Mouse (Mus musculus): ENCODE results near the gene Clgn. TPM values are rescaled to one million over a fixed set of nuclear protein-coding genes. Genes with fewer than 3 reads are reported as not detected.
A peak's percentile ranks its signal among the peaks of the same experiment; 100 is the strongest.

The Clgn gene
- polyA plus RNA-seq, 1 experiment from 2014 or later = 0.05 TPM

DNA sequence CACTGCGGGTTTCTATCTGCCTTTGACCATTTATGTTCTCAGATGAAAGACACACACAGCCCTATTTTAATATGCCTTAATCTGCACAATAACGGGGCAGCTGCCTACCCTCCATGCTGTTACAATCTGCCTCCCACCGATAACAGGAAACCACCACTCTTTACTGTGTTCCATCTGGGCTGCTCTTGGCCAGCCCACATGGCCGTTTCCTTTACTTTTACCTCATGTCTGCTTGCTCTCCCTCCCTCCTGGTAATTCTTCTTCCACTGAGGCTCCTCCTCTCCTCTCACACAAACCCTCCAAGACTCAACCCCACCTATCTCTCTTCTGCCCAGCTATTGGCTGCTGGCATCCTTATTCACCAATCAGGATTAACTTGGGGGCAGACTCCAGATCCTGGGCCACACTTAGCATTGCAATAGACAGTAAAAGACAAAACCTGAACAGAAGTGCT is 39.4 kb downstream of the Clgn start:
- Histone ChIP-seq H3K9ac (ENCODE audit: low read length) (no peak overlapping the region), H3K36me3 (ENCODE audit: control insufficient read depth, insufficient read depth) (peaks cover 3% of the 10 kb centered on the region), H3K27me3 (ENCODE audit: control insufficient read depth, insufficient read depth, low read length) (peaks cover 19% of the 10 kb centered on the region), H3K4me2 (ENCODE audit: low read depth, low read length) (no peak overlapping the region), H3K4me1 (ENCODE audit: control insufficient read depth, insufficient read depth, low read length) (peaks cover 5% of the 10 kb centered on the region; the same call in 1 of the 2 replicates), H3K9me3 (replicated peaks; ENCODE audit: control insufficient read depth, low read length) (no peaks in the 10 kb centered on the region), H3K27ac (ENCODE audit: low read length) (no peak overlapping the region), H3K4me3 (ENCODE audit: low read length) (no peak overlapping the region)
- WGBS = 64% methylated on average over 4 of the region's 4 CpGs
- no peak for ATAC-seq (replicated peaks; ENCODE audit: extremely low read depth, insufficient read depth, low FRiP score)

DNA sequence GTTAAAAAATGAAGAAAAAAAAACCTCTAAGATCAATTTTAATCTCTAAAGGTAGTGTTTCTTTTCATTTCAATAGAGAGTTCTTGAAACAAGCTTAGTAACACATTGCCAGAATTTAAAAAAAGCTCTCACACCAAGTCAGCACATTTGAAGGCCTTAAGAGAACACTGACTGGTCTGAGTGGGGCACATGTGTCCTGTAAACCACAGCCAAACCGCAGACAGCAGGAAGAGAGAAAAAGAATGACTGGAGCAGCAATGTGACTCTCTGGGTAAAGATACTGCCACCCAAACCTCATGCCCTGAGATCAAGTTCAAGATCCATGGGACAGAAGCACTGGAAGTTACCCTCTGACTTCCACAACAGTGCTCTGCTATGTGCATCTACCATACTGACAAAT is 47.4 kb downstream of the Clgn start:
- Histone ChIP-seq H3K4me2 (ENCODE audit: low read depth, low read length) (no peak overlapping the region), H3K27ac (ENCODE audit: low read length) (no peak overlapping the region), H3K9ac (ENCODE audit: low read length) (no peak overlapping the region), H3K36me3 (ENCODE audit: control insufficient read depth, insufficient read depth) (peaks cover 13% of the 10 kb centered on the region), H3K27me3 (ENCODE audit: control insufficient read depth, insufficient read depth, low read length) (no peaks in the 10 kb centered on the region), H3K9me3 (replicated peaks; ENCODE audit: control insufficient read depth, low read length) (no peaks in the 10 kb centered on the region), H3K4me3 (ENCODE audit: low read length) (no peak overlapping the region), H3K4me1 (ENCODE audit: control insufficient read depth, insufficient read depth, low read length) (peaks cover 7% of the 10 kb centered on the region)
- no peak for ATAC-seq (replicated peaks; ENCODE audit: extremely low read depth, insufficient read depth, low FRiP score)
- WGBS = 71% methylated on average over 1 of the region's 1 CpGs

DNA sequence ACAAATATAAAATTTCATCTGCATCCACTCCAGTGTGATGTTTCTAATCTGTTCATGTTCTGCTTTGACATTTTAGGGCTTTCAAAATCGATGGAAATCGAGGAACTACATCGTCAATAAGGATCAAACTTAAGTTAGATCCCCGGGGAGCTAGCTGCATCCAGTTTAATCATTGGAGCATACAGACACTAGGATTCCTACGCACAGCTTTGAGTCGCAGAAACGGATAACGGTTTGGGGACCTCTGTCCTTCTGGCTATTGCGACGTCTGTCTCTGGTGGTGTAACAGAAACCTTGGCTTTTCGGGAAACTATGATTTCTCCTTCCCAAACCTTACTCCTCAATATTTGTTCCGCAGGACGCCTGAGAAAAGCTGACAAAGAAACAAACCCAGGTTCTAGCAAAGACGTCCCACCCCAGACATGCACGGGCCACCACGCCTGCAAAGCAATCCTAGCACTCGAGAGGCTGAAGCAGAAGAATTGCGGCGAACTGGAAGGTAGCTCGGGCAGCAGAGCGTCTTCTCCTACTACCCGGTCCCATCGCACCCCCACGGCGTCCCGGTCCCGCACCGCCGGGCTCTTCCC is 52.1 kb downstream of the Clgn start:
- H3K9me3 ChIP-seq (replicated peaks; ENCODE audit: control insufficient read depth, low read length) = no peaks in the 10 kb centered on the region
- peaks cover 11% of the 10 kb centered on the region for H3K4me1 ChIP-seq (ENCODE audit: control insufficient read depth, insufficient read depth, low read length)
- H3K4me3 ChIP-seq (ENCODE audit: low read length) = peak overlapping the region; percentile 91
- H3K4me2 ChIP-seq (ENCODE audit: low read depth, low read length) = peak overlapping the region; percentile 91
- peak overlapping the region; percentile 96 for H3K9ac ChIP-seq (ENCODE audit: low read length)
- no peaks in the 10 kb centered on the region for H3K27me3 ChIP-seq (ENCODE audit: control insufficient read depth, insufficient read depth, low read length)
- ATAC-seq (replicated peaks; ENCODE audit: extremely low read depth, insufficient read depth, low FRiP score) = no peak
- H3K36me3 ChIP-seq (ENCODE audit: control insufficient read depth, insufficient read depth) = peaks cover 5% of the 10 kb centered on the region
- peak overlapping the region; percentile 84 for H3K27ac ChIP-seq (ENCODE audit: low read length)
- whole genome bisulfite sequencing = 1% methylated on average over 29 of the region's 29 CpGs

DNA sequence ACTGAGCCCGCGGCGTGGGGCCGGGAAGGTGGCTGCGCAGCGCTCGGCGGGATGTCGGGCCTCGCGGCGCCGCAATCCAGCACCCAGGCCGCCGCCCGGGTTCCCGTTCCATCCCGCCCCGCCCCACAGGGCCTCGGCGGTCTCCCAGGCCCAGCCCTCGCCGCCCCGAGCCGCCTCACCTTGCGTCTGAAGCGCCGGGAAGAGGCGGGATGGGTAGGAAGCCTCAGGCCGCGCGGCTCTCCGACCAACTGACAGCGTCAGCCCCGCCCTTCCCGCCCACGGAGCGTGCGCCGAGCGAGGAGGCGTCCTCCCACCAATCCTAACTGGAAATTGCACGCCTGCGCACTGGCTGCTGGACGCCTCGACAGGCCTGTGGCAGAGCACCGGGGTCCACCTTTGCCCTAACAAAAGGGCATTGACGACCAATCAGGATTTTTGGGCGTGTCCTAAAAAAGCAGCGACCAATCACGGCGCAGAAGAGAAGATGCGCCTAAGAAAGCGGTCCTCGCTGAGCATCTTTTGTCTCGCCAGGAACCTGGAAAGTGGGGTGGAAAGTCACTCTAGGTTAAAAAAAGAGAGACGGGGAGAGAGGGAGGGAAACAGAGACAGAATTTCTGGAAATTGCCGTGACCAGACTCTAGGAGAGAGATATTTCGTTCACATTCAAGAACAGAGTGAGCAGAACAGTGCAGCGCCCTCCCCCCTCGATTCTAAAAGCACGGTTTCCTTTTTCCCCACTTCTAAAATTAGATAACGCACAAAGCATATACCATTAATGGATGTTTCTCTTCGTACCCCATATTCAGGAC is 52.8 kb downstream of the Clgn start:
- no peaks in the 10 kb centered on the region for H3K27me3 ChIP-seq (ENCODE audit: control insufficient read depth, insufficient read depth, low read length)
- H3K4me1 ChIP-seq (ENCODE audit: control insufficient read depth, insufficient read depth, low read length) = peaks cover 11% of the 10 kb centered on the region
- no peaks in the 10 kb centered on the region; the same call in 1 of the 2 replicates for H3K36me3 ChIP-seq (ENCODE audit: control insufficient read depth, insufficient read depth)
- peak overlapping the region; percentile 91 for H3K4me3 ChIP-seq (ENCODE audit: low read length)
- H3K4me2 ChIP-seq (ENCODE audit: low read depth, low read length) = peak overlapping the region; percentile 91
- peak overlapping the region; percentile 84 for H3K27ac ChIP-seq (ENCODE audit: low read length)
- peak; percentile 100 for ATAC-seq (replicated peaks; ENCODE audit: extremely low read depth, insufficient read depth, low FRiP score)
- WGBS = under 1% methylated on average over 63 of the region's 64 CpGs
- peak overlapping the region; percentile 96 for H3K9ac ChIP-seq (ENCODE audit: low read length)
- H3K9me3 ChIP-seq (replicated peaks; ENCODE audit: control insufficient read depth, low read length) = no peaks in the 10 kb centered on the region

DNA sequence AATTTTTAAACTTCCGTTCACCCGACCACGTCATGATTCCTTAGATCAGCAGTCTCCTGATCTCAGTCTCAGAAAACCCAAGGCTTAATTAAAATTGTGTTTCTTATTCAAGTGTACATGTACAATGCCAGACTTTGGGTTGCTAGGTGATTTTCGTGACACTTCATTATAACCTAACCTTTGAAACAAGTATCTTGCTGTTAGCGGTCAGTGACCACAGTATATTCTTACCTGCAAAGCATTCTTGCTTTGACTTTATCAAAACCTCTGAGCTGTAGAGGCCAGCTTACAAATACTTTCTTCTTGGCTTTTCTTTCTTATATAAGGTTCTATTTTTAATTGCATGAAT is 53.4 kb downstream of the Clgn start:
- Histone ChIP-seq H3K9me3 (replicated peaks; ENCODE audit: control insufficient read depth, low read length) (no peaks in the 10 kb centered on the region), H3K36me3 (ENCODE audit: control insufficient read depth, insufficient read depth) (no peaks in the 10 kb centered on the region), H3K27ac (ENCODE audit: low read length) (peak overlapping the region; percentile 57; the same call in 1 of the 2 replicates), H3K9ac (ENCODE audit: low read length) (peak overlapping the region; percentile 67), H3K4me1 (ENCODE audit: control insufficient read depth, insufficient read depth, low read length) (peaks cover 11% of the 10 kb centered on the region), H3K27me3 (ENCODE audit: control insufficient read depth, insufficient read depth, low read length) (no peaks in the 10 kb centered on the region), H3K4me2 (ENCODE audit: low read depth, low read length) (peak overlapping the region; percentile 91), H3K4me3 (ENCODE audit: low read length) (peak overlapping the region; percentile 91)
- ATAC-seq (replicated peaks; ENCODE audit: extremely low read depth, insufficient read depth, low FRiP score) = no peak
- 31% methylated on average over 5 of the region's 5 CpGs for WGBS

- H3K36me3 ChIP-seq (ENCODE audit: control insufficient read depth, insufficient read depth) = no peaks in the 10 kb centered on the region
- H3K9ac ChIP-seq (ENCODE audit: low read length) = no peak overlapping the region
- no peaks in the 10 kb centered on the region for H3K27me3 ChIP-seq (ENCODE audit: control insufficient read depth, insufficient read depth, low read length)
- ATAC-seq (replicated peaks; ENCODE audit: extremely low read depth, insufficient read depth, low FRiP score) = no peak
- H3K9me3 ChIP-seq (replicated peaks; ENCODE audit: control insufficient read depth, low read length) = no peaks in the 10 kb centered on the region
- no peaks in the 10 kb centered on the region for H3K4me1 ChIP-seq (ENCODE audit: control insufficient read depth, insufficient read depth, low read length)
- 64% methylated on average over 1 of the region's 1 CpGs for WGBS
- no peak overlapping the region for H3K4me2 ChIP-seq (ENCODE audit: low read depth, low read length)
- no peak overlapping the region for H3K4me3 ChIP-seq (ENCODE audit: low read length)
- no peak overlapping the region for H3K27ac ChIP-seq (ENCODE audit: low read length)
Observed at GRCm38 (mm10) chr8:83449960-83450359, 60.3 kb downstream of the Clgn start.

- no peak for ATAC-seq (replicated peaks; ENCODE audit: extremely low read depth, insufficient read depth, low FRiP score)
- Histone ChIP-seq H3K27me3 (ENCODE audit: control insufficient read depth, insufficient read depth, low read length) (no peaks in the 10 kb centered on the region), H3K9me3 (replicated peaks; ENCODE audit: control insufficient read depth, low read length) (no peaks in the 10 kb centered on the region; the same call in 1 of the 2 replicates), H3K4me1 (ENCODE audit: control insufficient read depth, insufficient read depth, low read length) (no peaks in the 10 kb centered on the region), H3K9ac (ENCODE audit: low read length) (no peak overlapping the region), H3K27ac (ENCODE audit: low read length) (no peak overlapping the region), H3K36me3 (ENCODE audit: control insufficient read depth, insufficient read depth) (no peaks in the 10 kb centered on the region), H3K4me2 (ENCODE audit: low read depth, low read length) (no peak overlapping the region), H3K4me3 (ENCODE audit: low read length) (no peak overlapping the region)
- 20% methylated on average over 3 of the region's 3 CpGs for WGBS
Observed at GRCm38 (mm10) chr8:83451056-83451455, 61.4 kb downstream of the Clgn start.

- H3K9ac ChIP-seq (ENCODE audit: low read length) = no peak overlapping the region
- WGBS = 62% methylated on average over 6 of the region's 6 CpGs
- H3K9me3 ChIP-seq (replicated peaks; ENCODE audit: control insufficient read depth, low read length) = no peaks in the 10 kb centered on the region; the same call in 1 of the 2 replicates
- H3K4me3 ChIP-seq (ENCODE audit: low read length) = no peak overlapping the region
- H3K36me3 ChIP-seq (ENCODE audit: control insufficient read depth, insufficient read depth) = no peaks in the 10 kb centered on the region
- no peak overlapping the region for H3K4me2 ChIP-seq (ENCODE audit: low read depth, low read length)
- H3K4me1 ChIP-seq (ENCODE audit: control insufficient read depth, insufficient read depth, low read length) = no peaks in the 10 kb centered on the region
- ATAC-seq (replicated peaks; ENCODE audit: extremely low read depth, insufficient read depth, low FRiP score) = no peak
- no peak overlapping the region for H3K27ac ChIP-seq (ENCODE audit: low read length)
- H3K27me3 ChIP-seq (ENCODE audit: control insufficient read depth, insufficient read depth, low read length) = no peaks in the 10 kb centered on the region
Observed at GRCm38 (mm10) chr8:83457121-83457520, 67.5 kb downstream of the Clgn start.

DNA sequence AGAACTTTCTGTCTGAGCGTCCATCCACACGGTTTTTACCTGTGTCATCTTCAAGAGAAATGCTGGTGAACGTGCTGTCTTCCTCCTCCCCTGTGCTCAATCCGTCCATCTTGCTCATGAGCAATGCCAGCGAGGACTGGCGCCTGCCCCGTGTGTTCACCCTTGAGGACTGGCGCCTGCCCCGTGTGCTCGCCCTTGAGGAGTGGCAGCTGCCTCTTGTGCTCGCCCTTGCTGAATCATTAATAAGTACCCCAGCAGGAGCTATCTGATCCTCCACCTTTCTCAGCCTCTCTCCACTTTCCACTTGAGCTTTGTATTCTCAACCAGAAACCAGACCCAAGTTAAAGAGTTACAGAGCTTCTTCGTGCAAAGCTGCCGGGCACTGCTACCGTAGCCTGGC is 68.6 kb downstream of the Clgn start, which contains the start of gene Scoc:
Scoc (minus strand) TSS at position 170 of the 400 bp plus-strand sequence.
- Histone ChIP-seq H3K36me3 (ENCODE audit: control insufficient read depth, insufficient read depth) (no peaks in the 10 kb centered on the region), H3K4me3 (ENCODE audit: low read length) (no peak within 1 kb of the TSS), H3K9ac (ENCODE audit: low read length) (no peak within 1 kb of the TSS), H3K4me1 (ENCODE audit: control insufficient read depth, insufficient read depth, low read length) (no peaks in the 10 kb centered on the region), H3K4me2 (ENCODE audit: low read depth, low read length) (no peak within 1 kb of the TSS), H3K27me3 (ENCODE audit: control insufficient read depth, insufficient read depth, low read length) (no peaks in the 10 kb centered on the region), H3K9me3 (replicated peaks; ENCODE audit: control insufficient read depth, low read length) (no peaks in the 10 kb centered on the region; the same call in 1 of the 2 replicates), H3K27ac (ENCODE audit: low read length) (no peak within 1 kb of the TSS)
- ATAC-seq (replicated peaks; ENCODE audit: extremely low read depth, insufficient read depth, low FRiP score) = no peak
- 70% methylated on average over 14 of the region's 14 CpGs for WGBS

Measured in heart, embryonic 16.5 days (tissue).